Mouse (Mus musculus) WW6 (cell line): ENCODE measurements around the gene Hltf.
"Not testable (repeated sequence)": the region's sequence is repeated elsewhere in the genome, so short reads cannot be mapped to it uniquely, and the experiment has no call there.

Experiments
- DNase-seq: peaks from one replicate; pipeline ENCODE4 v3.0.0-alpha.2; 2013; ENCODE audit warnings: low read depth, low spot score

Hltf gene

GRCm38 (mm10) chr3:20057306-20058196, at the start of gene Hltf:
Hltf (plus strand) TSS chr3:20057811.
- peak; percentile 84 for DNase-seq

GRCm38 (mm10) chr3:20010464-20010863, 47.1 kb upstream of the Hltf start:
- no peak for DNase-seq

DNA sequence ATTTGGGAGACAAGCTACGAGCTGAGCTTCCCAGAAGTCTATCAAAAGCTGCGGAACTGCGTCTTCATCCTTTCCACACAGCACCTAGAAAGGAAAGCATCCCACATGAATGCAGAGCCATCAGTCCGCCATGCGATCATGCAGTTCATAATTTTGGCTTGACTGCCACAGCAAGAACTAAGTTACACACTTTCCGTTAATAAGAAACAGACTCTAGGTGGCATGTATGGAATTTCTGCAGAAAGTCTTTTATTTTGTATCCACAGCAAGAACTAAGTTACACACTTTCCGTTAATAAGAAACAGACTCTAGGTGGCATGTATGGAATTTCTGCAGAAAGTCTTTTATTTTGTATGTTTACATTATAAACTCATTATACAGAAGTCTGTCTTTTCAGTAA, 46.7 kb upstream of the Hltf start:
- not testable (repeated sequence) for DNase-seq

DNA sequence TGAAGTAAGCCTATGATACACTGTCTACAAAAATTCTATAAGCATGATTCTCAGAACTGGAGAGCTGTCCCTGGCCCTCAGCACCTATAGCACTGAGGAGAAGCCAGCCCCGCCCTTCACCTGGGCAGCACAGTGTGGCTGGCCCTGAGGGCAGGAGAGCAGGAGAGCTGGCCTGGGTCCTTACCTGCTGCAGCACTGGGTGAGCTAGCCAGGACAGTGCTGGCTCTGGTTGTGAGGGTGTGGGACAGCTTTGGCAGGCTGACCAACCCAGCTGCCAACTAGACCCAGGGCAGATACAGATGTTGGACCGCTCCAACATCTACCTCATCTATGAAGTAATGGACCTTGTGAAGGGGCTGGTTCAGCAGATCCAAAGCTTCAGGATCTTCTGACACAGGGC, 43.2 kb upstream of the Hltf start:
- no peak for DNase-seq

GRCm38 (mm10) chr3:20018076-20018475, 39.5 kb upstream of the Hltf start:
- no peak for DNase-seq

- peak; percentile 75 for DNase-seq
These were observed 33.8 kb upstream of the Hltf start for GRCm38 (mm10) chr3:20023832-20024231.

DNA sequence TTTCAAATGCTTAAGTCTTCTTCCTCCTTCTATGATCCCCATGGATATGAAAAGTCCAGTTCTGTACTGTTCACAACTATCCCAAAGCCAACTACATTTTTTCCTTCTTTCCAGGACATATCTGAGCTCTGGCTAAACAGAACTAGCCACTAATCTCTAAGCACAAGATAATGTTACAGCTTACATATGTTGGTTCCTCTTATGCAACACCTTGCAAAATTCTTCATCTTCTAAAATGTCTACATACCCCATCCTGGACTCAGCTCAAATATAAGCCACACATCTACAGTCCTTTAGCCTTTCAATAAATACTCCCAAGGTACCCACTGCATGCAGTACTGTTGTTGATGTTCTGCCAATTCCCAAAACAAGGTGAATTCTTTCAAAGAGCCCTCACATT, 31.1 kb upstream of the Hltf start:
- no peak for DNase-seq

DNA sequence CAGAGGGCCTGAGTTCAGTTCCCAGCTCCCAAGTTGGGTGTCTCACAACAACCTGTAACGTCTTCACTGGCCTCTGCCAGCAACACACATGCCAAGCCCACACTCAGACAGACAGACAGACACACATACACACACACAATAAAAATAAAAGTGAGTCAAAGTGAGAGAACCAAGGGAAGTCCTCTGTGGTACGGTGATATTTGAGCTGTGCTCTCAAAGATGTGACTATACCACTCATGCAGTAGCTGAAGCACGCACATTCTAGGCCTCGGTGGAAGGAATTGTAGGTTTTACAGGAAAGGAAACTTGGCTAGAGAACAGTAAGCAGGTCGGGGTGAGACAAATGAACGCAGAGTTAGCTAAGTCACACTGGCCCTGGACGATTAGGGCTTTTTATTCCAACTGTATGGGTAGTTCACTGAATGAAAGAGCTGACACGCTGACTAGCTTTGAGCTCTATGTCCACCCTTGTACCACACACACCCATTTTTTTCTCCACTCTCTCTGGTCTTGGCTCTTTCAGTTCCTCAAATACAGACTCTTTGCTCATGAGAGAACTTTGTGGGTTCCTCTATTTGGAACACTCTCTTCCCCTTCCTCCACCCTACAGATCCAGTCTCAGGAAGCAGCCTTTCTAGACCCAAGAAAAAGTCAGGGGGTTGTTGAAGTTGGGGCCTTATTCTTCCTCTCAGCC, 30.5 kb upstream of the Hltf start:
- DNase-seq, result no peak

GRCm38 (mm10) chr3:20027788-20028187, 29.8 kb upstream of the Hltf start:
- DNase-seq, result no peak

- no peak for DNase-seq
These were observed 29.0 kb upstream of the Hltf start for GRCm38 (mm10) chr3:20028640-20029039.

DNA sequence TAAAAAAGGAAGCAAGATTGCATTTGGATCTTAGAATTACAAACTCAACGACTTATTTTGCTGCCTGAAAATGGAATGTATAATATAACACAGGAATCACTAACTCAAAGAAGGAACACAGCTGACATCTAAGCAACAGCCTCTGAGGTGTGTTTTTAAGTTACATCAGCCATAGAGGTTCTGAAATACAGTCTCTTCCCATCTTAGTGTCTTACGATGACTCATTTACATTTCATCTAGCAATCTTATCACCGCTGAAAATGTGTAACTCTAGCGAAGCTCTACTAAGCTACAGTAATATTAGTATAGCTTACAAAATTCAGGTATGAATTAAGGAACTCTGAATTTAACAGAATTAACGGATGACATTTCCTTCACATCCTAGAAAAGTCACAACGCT, 26.8 kb upstream of the Hltf start:
- no peak for DNase-seq

DNA sequence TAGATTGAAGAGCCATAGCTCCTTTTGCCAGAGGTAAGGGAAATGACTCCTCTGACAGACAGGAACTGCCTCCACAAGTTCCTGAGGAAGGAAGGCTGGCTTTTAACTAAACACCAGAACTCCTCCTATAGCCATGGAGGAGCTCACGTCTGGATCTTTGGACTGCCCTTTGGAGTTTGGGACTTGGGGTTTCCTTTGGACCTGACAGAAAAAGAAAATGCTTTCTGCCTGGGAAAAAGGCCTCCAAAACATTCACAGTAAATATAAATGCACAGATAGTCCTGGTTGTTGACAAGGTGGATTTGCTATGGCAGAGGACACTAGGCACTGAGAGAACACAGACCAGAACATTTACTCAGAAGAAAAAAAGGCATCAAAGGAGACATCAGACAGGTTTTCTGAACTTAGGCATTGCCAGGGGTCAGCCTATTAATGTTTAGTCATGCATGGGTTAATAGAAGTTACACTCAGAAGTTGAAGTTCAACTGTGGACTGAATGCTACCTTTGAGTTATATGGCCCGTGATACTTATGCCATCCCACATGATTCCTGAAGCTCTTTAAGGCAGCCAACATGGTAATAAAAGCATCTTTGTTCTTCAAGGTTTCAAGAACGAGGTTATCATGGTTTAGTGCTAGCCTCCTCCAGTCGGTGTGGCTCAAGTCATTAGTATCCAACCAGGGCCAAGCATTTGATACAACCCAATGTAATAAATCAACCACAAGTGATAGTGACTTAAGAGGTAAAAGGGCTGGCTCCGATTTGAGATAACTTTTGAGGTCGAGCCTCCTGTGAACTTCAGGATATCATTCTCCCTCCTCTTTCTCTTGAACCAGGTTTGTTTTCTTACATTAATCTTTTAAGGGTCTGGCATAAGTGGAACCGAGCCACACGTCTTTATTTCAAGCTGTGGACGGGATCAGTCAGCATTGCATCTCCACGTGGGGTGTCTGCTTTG, 23.6 kb upstream of the Hltf start:
- no peak for DNase-seq

- DNase-seq, result peak; percentile 75
These were observed 22.7 kb upstream of the Hltf start, which contains the start of gene Hps3 for GRCm38 (mm10) chr3:20034719-20035404. Hps3 (minus strand) TSS chr3:20035315.

DNA sequence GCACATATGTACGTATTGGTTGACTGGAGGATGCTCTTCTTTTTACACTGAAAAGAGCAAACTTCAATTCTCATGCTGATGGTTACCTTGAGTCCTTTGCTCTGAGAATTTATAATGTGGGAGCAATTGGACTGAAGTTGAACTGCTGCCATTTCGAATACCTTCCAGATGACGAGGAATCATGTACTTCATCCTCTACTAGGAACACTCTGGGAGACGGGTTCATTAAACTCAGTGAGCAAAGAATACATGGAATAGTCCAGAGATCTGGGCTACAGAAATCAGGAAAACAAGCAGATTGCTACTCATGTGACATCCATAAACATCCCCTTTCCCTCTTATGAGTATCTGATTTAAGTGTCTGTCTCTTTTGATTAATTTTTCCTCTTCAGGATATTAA, 21.5 kb upstream of the Hltf start:
- DNase-seq, result no peak

DNA sequence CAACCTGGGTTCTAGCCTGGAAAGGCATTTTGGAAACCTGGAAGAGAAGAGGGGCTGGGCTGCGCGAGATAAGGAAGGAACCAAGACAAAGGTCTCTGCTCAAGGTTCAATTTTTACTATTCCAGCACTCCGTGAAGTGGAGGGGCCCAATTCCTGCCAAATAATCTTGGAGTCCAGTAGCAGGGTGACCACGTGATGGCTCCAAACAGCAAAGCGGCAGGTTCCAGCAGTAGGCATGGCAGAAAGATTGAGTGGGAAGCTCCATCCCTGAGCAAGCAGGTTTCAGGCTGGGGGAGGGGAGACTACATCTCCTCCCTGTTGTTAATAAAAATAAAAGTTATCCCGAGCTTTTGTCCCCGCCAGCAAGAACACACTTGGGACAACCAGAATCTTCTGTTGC, 16.1 kb upstream of the Hltf start:
- DNase-seq, result not testable (repeated sequence)

GRCm38 (mm10) chr3:20044736-20045135, 12.9 kb upstream of the Hltf start:
- DNase-seq, result not testable (repeated sequence)

DNA sequence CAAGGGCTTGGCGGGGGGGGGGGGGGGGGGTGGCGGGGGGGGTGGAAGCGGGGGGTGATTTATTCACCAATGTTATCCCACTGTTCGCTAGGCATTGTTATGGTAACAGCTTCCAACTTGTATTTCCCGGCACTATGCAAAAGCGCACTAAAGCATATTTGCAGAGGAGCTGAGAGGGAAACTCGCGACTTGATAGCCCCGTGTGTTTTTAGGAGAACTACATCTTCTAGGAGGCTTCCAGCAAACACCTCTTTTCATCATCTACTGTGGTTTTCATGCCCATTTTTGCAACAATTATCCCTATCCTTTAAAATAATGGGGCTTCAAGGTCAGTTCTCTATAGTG, 558 bp downstream of the Hltf start:
- no peak for DNase-seq

DNA sequence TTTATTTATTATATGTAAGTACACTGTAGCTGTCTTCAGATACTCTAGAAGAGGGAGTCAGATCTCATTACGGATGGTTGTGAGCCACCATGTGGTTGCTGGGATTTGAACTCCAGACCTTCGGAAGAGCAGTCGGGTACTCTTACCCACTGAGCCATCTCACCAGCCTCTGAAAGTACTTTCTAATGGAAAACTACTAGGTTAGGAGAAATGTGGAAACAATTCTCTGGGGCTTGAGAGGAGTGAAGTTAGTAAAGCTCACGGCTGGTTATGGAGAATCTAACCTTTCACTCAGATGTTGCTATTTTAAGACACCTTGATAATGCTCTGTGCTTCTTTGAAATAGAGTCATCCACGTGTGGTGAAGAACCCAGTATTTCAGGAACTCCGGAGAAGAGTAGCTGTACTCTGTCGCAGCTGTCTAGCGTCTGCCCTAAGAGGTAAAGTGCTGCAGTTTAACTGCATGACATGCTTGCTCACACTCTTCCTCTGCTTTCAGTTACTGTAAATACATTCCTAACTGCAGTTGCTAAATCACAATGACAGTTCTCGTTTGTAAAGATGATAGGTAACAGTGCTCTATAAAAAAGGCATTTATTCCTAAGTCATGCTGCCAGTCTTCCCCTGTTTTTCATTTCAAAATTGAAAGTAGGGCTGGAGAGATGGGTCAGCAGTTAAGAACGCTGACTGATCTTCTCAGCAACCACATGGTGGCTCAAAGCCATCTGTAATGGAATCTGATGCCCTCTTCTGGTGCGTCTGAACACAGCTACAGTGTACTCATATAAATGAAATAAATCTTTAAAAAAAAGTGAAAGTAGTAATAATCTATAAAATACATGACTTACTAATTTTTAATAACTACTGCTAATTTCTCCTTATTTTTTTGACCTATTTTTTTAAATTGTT, 18.8 kb downstream of the Hltf start:
- no peak for DNase-seq

DNA sequence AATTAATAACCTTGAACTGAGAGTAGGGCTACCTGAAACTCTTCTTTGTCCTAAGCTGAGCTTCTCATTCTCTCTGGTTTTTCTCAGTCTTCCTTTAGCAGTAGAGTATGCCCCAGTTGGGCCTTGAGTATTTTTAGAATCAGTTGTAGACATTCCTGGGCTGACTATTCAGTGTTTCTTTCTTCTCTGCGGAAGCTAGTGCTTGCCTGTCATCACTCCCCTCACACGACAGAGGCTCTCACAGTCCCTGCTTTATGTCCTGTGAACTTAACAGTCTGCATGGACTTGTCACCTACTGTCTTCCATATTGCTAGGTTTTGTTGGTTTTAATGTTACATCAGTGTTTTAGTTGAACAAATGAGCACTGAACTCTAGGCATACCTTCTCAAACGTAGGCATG, 24.6 kb downstream of the Hltf start:
- no peak for DNase-seq

- no peak for DNase-seq
These were observed 46.2 kb downstream of the Hltf start for GRCm38 (mm10) chr3:20103830-20104229.
